Mouse (Mus musculus): Measurements from ENCODE around the gene Cckar. TPM values are rescaled to one million over a fixed set of nuclear protein-coding genes. Genes with fewer than 3 reads are reported as not detected.

The Cckar gene
- polyA plus RNA-seq, 1 experiment: not detected

DNA sequence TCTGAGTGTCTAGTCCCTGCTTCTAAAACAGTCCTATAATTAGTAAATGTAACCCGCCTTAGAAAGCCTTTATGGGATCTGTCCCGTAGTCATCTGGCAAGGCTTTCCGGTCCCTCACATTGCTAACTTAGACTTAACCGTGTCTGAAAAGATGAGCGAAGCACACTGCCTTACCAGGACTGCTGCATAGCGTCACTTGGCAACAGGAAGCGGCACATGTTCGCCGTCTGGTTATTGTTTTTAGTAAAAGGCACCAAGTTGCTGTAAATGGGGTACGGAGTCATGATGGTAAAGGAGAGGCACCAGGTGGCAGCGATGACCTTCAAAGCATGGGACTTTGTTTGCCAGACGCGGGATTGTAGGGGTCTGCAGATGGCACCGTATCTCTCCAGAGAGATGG lies 4.8 kb downstream of the Cckar start:
- TF ChIP-seq POLR2A (IDR thresholded peaks at IDR 0.05; ENCODE audit: borderline replicate concordance, control insufficient read depth, low read depth, low read length) (no peak), CTCF (IDR thresholded peaks at IDR 0.05; ENCODE audit: control insufficient read depth, insufficient read depth, low read length) (no peak)
- H3K4me1 ChIP-seq (ENCODE audit: control insufficient read depth, insufficient read depth, low read length): no peaks in the 10 kb centered on the region
- no peak overlapping the region for H3K4me3 ChIP-seq (replicated peaks; ENCODE audit: control insufficient read depth, low read depth, low read length)
- no peak overlapping the region for H3K27ac ChIP-seq (ENCODE audit: control insufficient read depth, insufficient read depth, low read depth, low read length, poor library complexity)
- 85% methylated on average over 14 of the region's 14 CpGs for WGBS

- H3K4me3 ChIP-seq (replicated peaks; ENCODE audit: control insufficient read depth, low read depth, low read length): no peak overlapping the region
- 78% methylated on average over 9 of the region's 9 CpGs for WGBS
- H3K27ac ChIP-seq (ENCODE audit: control insufficient read depth, insufficient read depth, low read depth, low read length, poor library complexity): no peak overlapping the region
- no peaks in the 10 kb centered on the region for H3K4me1 ChIP-seq (ENCODE audit: control insufficient read depth, insufficient read depth, low read length)
- TF ChIP-seq CTCF (IDR thresholded peaks at IDR 0.05; ENCODE audit: control insufficient read depth, insufficient read depth, low read length) (no peak), POLR2A (IDR thresholded peaks at IDR 0.05; ENCODE audit: borderline replicate concordance, control insufficient read depth, low read depth, low read length) (no peak)
Observed at GRCm38 (mm10) chr5:53697794-53698193, 9.7 kb downstream of the Cckar start.

DNA sequence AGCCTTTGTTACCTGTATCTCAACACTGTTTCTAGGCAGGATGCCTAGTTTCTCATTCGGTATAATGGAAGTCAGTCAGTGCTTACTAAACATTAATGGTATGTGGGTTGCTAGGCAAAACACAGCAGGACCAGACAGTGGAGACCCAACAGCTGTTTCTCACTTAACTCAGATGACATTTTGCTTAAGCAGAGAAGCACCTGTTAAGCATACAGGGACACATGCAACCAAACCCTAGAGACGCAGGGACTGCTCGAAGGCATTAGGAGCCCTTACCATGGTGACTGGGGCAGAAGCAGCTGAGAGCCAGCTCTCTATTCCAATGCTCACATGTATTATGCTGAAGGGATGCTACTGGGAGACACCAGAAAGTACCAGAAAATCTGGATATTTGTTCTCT lies 10.8 kb downstream of the Cckar start:
- no peaks in the 10 kb centered on the region for H3K4me1 ChIP-seq (ENCODE audit: control insufficient read depth, insufficient read depth, low read length)
- TF ChIP-seq CTCF (IDR thresholded peaks at IDR 0.05; ENCODE audit: control insufficient read depth, insufficient read depth, low read length) (no peak), POLR2A (IDR thresholded peaks at IDR 0.05; ENCODE audit: borderline replicate concordance, control insufficient read depth, low read depth, low read length) (no peak)
- WGBS: 84% methylated on average over 3 of the region's 3 CpGs
- no peak overlapping the region for H3K4me3 ChIP-seq (replicated peaks; ENCODE audit: control insufficient read depth, low read depth, low read length)
- no peak overlapping the region for H3K27ac ChIP-seq (ENCODE audit: control insufficient read depth, insufficient read depth, low read depth, low read length, poor library complexity)

DNA sequence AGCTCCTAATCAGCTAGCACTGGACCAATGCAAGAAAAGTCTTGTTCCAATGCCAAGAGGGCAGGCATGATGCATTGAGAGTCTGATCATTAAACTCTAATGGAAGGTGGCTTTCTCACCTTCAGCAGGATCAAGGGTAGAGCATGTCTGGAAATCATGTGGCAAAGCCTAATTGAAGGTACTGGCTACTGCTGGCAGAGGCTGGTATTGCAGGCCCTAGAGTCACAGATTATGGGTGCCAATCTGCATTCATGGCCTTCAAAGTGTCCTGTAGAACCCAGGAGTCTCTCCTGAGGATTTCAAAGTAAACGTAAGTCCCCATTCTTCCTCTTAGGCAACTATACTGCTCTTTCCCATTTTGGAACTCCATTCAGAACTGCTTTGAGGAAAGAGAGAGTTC lies 14.8 kb downstream of the Cckar start:
- WGBS: 86% methylated on average over 1 of the region's 1 CpGs
- H3K4me3 ChIP-seq (replicated peaks; ENCODE audit: control insufficient read depth, low read depth, low read length): no peak overlapping the region
- TF ChIP-seq CTCF (IDR thresholded peaks at IDR 0.05; ENCODE audit: control insufficient read depth, insufficient read depth, low read length) (no peak), POLR2A (IDR thresholded peaks at IDR 0.05; ENCODE audit: borderline replicate concordance, control insufficient read depth, low read depth, low read length) (no peak)
- H3K4me1 ChIP-seq (ENCODE audit: control insufficient read depth, insufficient read depth, low read length): no peaks in the 10 kb centered on the region
- no peak overlapping the region for H3K27ac ChIP-seq (ENCODE audit: control insufficient read depth, insufficient read depth, low read depth, low read length, poor library complexity)

- WGBS: 44% methylated on average over 8 of the region's 8 CpGs
- Histone ChIP-seq H3K4me1 (ENCODE audit: control insufficient read depth, insufficient read depth, low read length) (no peaks in the 10 kb centered on the region), H3K4me3 (replicated peaks; ENCODE audit: control insufficient read depth, low read depth, low read length) (no peak overlapping the region), H3K27ac (ENCODE audit: control insufficient read depth, insufficient read depth, low read depth, low read length, poor library complexity) (no peak overlapping the region)
- TF ChIP-seq POLR2A (IDR thresholded peaks at IDR 0.05; ENCODE audit: borderline replicate concordance, control insufficient read depth, low read depth, low read length) (no peak), CTCF (IDR thresholded peaks at IDR 0.05; ENCODE audit: control insufficient read depth, insufficient read depth, low read length) (no peak)
Observed at GRCm38 (mm10) chr5:53692100-53692499, 15.4 kb downstream of the Cckar start.

DNA sequence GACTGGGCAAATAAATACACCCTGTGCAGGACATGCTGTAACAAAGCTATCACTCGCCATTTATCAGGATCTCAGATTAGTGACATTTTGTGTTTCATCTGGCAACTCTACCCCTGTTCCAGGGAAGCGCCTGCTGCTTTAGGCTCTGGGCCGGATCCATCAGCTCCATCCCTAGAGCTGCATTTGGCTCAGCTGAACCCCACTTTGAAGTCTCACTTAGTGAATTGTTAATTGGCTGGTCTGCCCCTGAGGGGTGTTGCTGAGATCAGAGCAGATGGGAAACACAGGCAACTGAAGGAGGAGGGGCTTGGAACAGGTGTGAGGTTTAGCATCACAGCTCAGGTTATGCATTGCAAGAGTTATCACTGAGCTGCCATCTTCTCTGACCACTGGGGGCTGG lies 15.9 kb downstream of the Cckar start:
- TF ChIP-seq CTCF (IDR thresholded peaks at IDR 0.05; ENCODE audit: control insufficient read depth, insufficient read depth, low read length): no peak
- no peak for TF ChIP-seq POLR2A (IDR thresholded peaks at IDR 0.05; ENCODE audit: borderline replicate concordance, control insufficient read depth, low read depth, low read length)
- H3K4me1 ChIP-seq (ENCODE audit: control insufficient read depth, insufficient read depth, low read length): no peaks in the 10 kb centered on the region
- H3K4me3 ChIP-seq (replicated peaks; ENCODE audit: control insufficient read depth, low read depth, low read length): no peak overlapping the region
- WGBS: 86% methylated on average over 3 of the region's 3 CpGs
- H3K27ac ChIP-seq (ENCODE audit: control insufficient read depth, insufficient read depth, low read depth, low read length, poor library complexity): no peak overlapping the region

GRCm38 (mm10) chr5:53688326-53688725 lies 19.2 kb downstream of the Cckar start:
- Histone ChIP-seq H3K4me1 (ENCODE audit: control insufficient read depth, insufficient read depth, low read length) (no peaks in the 10 kb centered on the region), H3K27ac (ENCODE audit: control insufficient read depth, insufficient read depth, low read depth, low read length, poor library complexity) (no peak overlapping the region), H3K4me3 (replicated peaks; ENCODE audit: control insufficient read depth, low read depth, low read length) (no peak overlapping the region)
- WGBS: 85% methylated on average over 7 of the region's 7 CpGs
- TF ChIP-seq CTCF (IDR thresholded peaks at IDR 0.05; ENCODE audit: control insufficient read depth, insufficient read depth, low read length): no peak
- TF ChIP-seq POLR2A (IDR thresholded peaks at IDR 0.05; ENCODE audit: borderline replicate concordance, control insufficient read depth, low read depth, low read length): no peak

- 81% methylated on average over 2 of the region's 2 CpGs for WGBS
Observed at GRCm38 (mm10) chr5:53686379-53686778, 21.1 kb downstream of the Cckar start.

GRCm38 (mm10) chr5:53685623-53686022 lies 21.9 kb downstream of the Cckar start:
- no peaks in the 10 kb centered on the region for H3K4me1 ChIP-seq (ENCODE audit: control insufficient read depth, insufficient read depth, low read length)
- H3K27ac ChIP-seq (ENCODE audit: control insufficient read depth, insufficient read depth, low read depth, low read length, poor library complexity): no peak overlapping the region
- H3K4me3 ChIP-seq (replicated peaks; ENCODE audit: control insufficient read depth, low read depth, low read length): no peak overlapping the region
- TF ChIP-seq CTCF (IDR thresholded peaks at IDR 0.05; ENCODE audit: control insufficient read depth, insufficient read depth, low read length) (no peak), POLR2A (IDR thresholded peaks at IDR 0.05; ENCODE audit: borderline replicate concordance, control insufficient read depth, low read depth, low read length) (no peak)
- WGBS: 36% methylated on average over 4 of the region's 4 CpGs

More at GRCm38 (mm10) chr5:53686379-53686778, 21.1 kb downstream of the Cckar start:
- Histone ChIP-seq H3K4me1 (ENCODE audit: control insufficient read depth, insufficient read depth, low read length) (no peaks in the 10 kb centered on the region), H3K4me3 (replicated peaks; ENCODE audit: control insufficient read depth, low read depth, low read length) (no peak overlapping the region), H3K27ac (ENCODE audit: control insufficient read depth, insufficient read depth, low read depth, low read length, poor library complexity) (no peak overlapping the region)
- TF ChIP-seq CTCF (IDR thresholded peaks at IDR 0.05; ENCODE audit: control insufficient read depth, insufficient read depth, low read length) (no peak), POLR2A (IDR thresholded peaks at IDR 0.05; ENCODE audit: borderline replicate concordance, control insufficient read depth, low read depth, low read length) (no peak)

Data from bone marrow, adult 2 months (tissue).